Mouse (Mus musculus): Measurements from ENCODE around the gene Fbxo27.

GRCm38 (mm10) chr7:28715598-28715997 lies 22.9 kb downstream of the Fbxo27 start:
- TF ChIP-seq CTCF (IDR thresholded peaks at IDR 0.05; ENCODE audit: low read depth) (peak; percentile 25), EP300 (IDR thresholded peaks at IDR 0.05; ENCODE audit: low read depth) (no peak)

Data from liver, postnatal 0 days (tissue).